In genomic region chr15:10872322-10872967, GRCm38 (mm10) we compare ENCODE assay signal across 9 mouse cellular contexts.
DNase-seq lines count a peak whose midpoint lies in the region; ATAC-seq lines count a peak whose summit lies in the region.
"Had no signal": no experiment of that assay in that cellular context is flagged by ENCODE, and none has a peak within 500 bp of the region (broad histone marks: within the 10 kb centered on the region; RNA-seq: fewer than 3 reads in every experiment).

No protein-coding gene starts in this region.

- ATAC-seq in heart, embryonic 15.5 days (replicated peaks; ENCODE audit: insufficient number of reproducible peaks, insufficient read depth, low FRiP score, low read depth), result no peak
- ATAC-seq in forebrain, embryonic 14.5 days, result no peak; the same call in 1 of the 2 replicates

- whole genome bisulfite sequencing in heart, embryonic 15.5 days, result 15% methylated on average over 13 of the region's 13 CpGs
- WGBS in forebrain, embryonic 14.5 days, result 23% methylated on average over 13 of the region's 13 CpGs

- no peaks in the 10 kb centered on the region for H3K9me3 ChIP-seq in heart, embryonic 15.5 days (replicated peaks)
- no peaks in the 10 kb centered on the region for H3K9me3 ChIP-seq in forebrain, embryonic 14.5 days (replicated peaks; ENCODE audit: control insufficient read depth, low read length)
- H3K9me3 ChIP-seq: limb, embryonic 12.5 days had no signal

- H3K4me1 ChIP-seq in heart, embryonic 15.5 days (replicated peaks), result peaks cover 8% of the 10 kb centered on the region
- H3K4me1 ChIP-seq in forebrain, embryonic 14.5 days (ENCODE audit: control insufficient read depth, insufficient read depth, low read length), result no peaks in the 10 kb centered on the region

- no peak overlapping the region for H3K4me3 ChIP-seq in heart, embryonic 15.5 days
- no peak overlapping the region for H3K4me3 ChIP-seq in forebrain, embryonic 14.5 days (ENCODE audit: low read depth, low read length)
- H3K4me3 ChIP-seq: limb, embryonic 12.5 days had no signal

- H3K9ac ChIP-seq in heart, embryonic 15.5 days, result no peak overlapping the region
- H3K9ac ChIP-seq in forebrain, embryonic 14.5 days (ENCODE audit: low read length), result no peak overlapping the region
- H3K9ac ChIP-seq: limb, embryonic 12.5 days had no signal

- DNase-seq in heart, postnatal 4 days, result no peak
- DNase-seq in ES-CJ7 (ENCODE audit: low read depth, low spot score), result peak; percentile 23
- peak; percentile 71 for DNase-seq in forebrain, embryonic 14.5 days (ENCODE audit: low spot score)
- peak; percentile 19 for DNase-seq in lung, postnatal 10 days
- DNase-seq in telencephalon, adult 2 months (ENCODE audit: low read depth, low spot score), result peak; percentile 13
- DNase-seq in urinary bladder, postnatal 10 days (ENCODE audit: low spot score), result no peak
- DNase-seq in ovary, adult 18-20 months (ENCODE audit: low spot score), result no peak

- no peaks in the 10 kb centered on the region for H3K27me3 ChIP-seq in heart, embryonic 15.5 days
- H3K27me3 ChIP-seq in forebrain, embryonic 14.5 days (replicated peaks; ENCODE audit: control insufficient read depth, insufficient read depth, low read length), result no peaks in the 10 kb centered on the region
- H3K27me3 ChIP-seq: limb, embryonic 12.5 days had no signal

- H3K4me2 ChIP-seq in heart, embryonic 15.5 days, result peak overlapping the region; percentile 36; the same call in 1 of the 2 replicates
- no peak overlapping the region for H3K4me2 ChIP-seq in forebrain, embryonic 14.5 days (ENCODE audit: low read length)
- H3K4me2 ChIP-seq: limb, embryonic 12.5 days had no signal

- H3K36me3 ChIP-seq in heart, embryonic 15.5 days, result no peaks in the 10 kb centered on the region
- H3K36me3 ChIP-seq in forebrain, embryonic 14.5 days (ENCODE audit: control insufficient read depth, insufficient read depth, low read length), result no peaks in the 10 kb centered on the region
- H3K36me3 ChIP-seq: limb, embryonic 12.5 days had no signal

- H3K27ac ChIP-seq in heart, embryonic 15.5 days, result no peak overlapping the region
- no peak overlapping the region for H3K27ac ChIP-seq in forebrain, embryonic 14.5 days (ENCODE audit: low read depth, low read length)
- H3K27ac ChIP-seq: limb, embryonic 12.5 days had no signal

Comparison
In these comparisons a context has a peak if more than half of its experiments do, and no peak if none do; other contexts are left out.
1. DNase-seq: peak in ES-CJ7 (single experiment), forebrain, embryonic 14.5 days (single experiment), lung, postnatal 10 days (single experiment) and telencephalon, adult 2 months (single experiment); none in heart, postnatal 4 days (single experiment), urinary bladder, postnatal 10 days (single experiment) and ovary, adult 18-20 months (single experiment).